Mouse (Mus musculus) layer of hippocampus, adult 8-10 months (tissue): ENCODE results near the gene Wdr48. TPM values are rescaled to one million over a fixed set of nuclear protein-coding genes. Genes with fewer than 3 reads are reported as not detected.

ENCODE experiments used
- DNase-seq, 2 experiments: peaks; one replicate each; pipeline ENCODE4 v3.0.0; 2022; ENCODE audit warnings: low spot score in 2 of 2
- total RNA-seq, 4 experiments: library from RNA; stranded (reverse); gene quantifications; 2 replicates each; pipeline ENCODE4 v1.2.4; 2022

The Wdr48 gene
- total RNA-seq, result 10 to 100 TPM; 64.3 to 81.2 (median 74.6) TPM

- peak; percentile 97 to 98 for DNase-seq
Measured at GRCm38 (mm10) chr9:119894339-119895009, at the start of gene Wdr48. Gene Wdr48 (plus strand): TSS chr9:119894878.

DNA sequence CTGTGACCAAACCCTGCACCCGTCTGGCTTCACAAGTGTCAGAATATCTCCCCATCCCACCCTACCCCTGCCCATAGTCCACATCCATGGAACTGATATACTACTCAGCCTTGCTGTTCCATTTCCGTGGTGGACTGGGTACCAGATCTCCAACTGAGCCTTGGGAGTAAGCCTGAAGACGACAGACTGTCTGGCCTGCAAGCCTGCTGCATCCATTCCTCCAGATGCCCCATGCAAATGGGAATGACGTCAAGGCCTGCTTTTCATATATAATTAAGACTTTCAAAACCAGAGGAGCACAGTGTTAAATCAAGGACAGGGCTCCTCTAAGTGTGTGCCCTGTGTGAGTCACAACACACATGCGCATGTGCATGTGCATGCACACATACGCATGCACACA, 47.5 kb upstream of the Wdr48 start:
- DNase-seq, result no peak

DNA sequence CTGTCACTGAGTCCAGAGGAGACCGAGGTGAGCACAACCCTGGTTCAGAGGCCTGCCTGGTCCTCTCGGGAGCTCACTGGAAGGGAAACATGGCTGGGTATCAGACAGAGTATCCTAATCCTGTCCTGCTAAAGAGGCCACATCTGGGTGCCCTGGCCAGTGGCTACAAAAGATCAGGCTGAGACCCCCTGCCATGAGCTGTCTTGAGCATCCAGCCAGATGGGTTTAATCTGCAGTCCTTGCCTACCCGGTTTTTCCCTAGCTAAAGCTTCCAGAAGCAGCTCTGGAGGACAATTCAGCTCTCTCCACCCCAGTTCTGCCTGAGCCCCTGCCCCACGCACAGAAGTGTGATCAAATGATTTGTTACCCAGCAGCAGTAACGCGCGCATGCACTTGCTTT, 46.0 kb upstream of the Wdr48 start:
- DNase-seq, result no peak

DNA sequence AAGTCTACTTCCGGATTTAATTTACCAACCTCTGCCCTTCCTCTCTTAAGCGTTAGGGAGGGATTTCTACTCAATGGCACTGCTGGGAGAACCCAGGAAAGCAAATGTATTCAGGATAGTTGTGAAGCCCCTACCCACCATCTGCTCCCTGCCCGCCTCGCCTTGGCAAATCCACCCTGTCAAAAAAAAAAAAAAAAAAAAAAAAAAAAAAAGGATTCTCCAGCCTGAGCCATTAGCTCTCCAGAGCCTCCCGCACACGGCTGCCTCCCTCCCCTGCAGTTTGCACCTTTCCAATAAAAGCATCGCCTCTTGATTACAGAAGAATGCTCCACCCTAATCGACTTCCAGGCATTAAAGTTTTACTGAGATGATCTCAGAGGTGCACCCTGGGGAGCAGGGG, 45.5 kb upstream of the Wdr48 start:
- no peak for DNase-seq

GRCm38 (mm10) chr9:119852347-119853030, 42.2 kb upstream of the Wdr48 start:
- peak; percentile 22 to 23 for DNase-seq

GRCm38 (mm10) chr9:119853071-119853846, 41.4 kb upstream of the Wdr48 start:
- no peak for DNase-seq

GRCm38 (mm10) chr9:119854170-119854569, 40.5 kb upstream of the Wdr48 start:
- DNase-seq, result no peak

DNA sequence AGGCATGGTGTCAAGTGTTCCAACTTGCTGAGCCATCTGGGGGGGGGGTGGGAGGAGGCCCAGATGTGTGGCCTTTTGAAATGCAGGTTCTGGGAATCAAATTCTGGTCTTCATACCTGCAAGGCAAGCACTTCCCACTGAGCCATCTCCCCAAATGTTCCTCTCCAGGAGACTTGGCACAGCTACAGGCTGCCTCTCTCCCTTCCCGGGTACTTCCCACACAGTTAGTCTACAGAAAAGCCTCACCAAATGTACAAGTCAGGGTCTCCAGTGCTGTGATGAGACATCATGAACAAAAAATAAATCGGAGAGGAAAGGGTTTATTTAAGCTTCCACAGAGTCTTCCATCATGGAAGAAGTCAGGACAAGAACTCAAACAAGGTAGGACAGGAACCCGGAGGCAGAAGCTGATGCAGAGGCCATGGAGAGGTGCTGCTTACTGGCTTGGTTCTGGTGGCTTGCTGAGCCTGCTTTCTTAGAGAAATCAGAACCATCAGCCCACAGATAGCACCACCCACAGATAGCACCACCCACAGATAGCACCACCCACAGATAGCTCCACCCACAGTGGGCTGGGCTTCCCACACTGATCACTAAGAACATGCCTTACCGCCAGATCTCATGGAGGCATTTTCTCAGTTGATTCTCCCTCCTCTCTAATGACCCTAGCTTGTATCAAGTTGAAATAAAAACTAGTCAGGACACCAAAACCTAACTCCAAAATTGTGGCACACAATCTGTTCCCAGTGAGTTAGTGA, 7.4 kb upstream of the Wdr48 start:
- DNase-seq, result no peak

- DNase-seq, result no peak
Measured at GRCm38 (mm10) chr9:119888843-119889246, 5.8 kb upstream of the Wdr48 start.

GRCm38 (mm10) chr9:119889446-119889845, 5.2 kb upstream of the Wdr48 start:
- no peak for DNase-seq

- no peak for DNase-seq
Measured at GRCm38 (mm10) chr9:119890692-119891091, 4.0 kb upstream of the Wdr48 start.

DNA sequence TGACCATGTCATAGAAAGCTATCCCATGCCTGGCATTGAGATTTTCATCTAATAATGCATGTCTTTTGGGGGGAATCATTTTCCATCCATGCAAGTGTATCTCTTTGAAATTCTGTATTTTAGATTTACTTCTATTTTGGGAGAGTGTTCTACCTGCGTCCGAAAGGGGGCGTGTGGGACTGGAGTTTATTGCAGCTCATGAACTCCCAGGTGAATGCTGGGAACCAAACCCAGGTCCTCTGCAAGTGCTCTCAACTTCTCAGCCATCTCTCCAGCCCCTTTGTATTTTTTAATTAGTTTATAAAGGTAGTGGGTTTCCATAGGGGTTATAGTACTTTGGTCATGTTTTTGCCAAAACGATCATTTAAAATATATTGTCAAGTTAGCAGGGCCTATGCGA, 797 bp upstream of the Wdr48 start:
- DNase-seq, result no peak

GRCm38 (mm10) chr9:119895040-119895721, 503 bp downstream of the Wdr48 start:
- peak in 1 of 2 experiments; percentile 22 for DNase-seq

DNA sequence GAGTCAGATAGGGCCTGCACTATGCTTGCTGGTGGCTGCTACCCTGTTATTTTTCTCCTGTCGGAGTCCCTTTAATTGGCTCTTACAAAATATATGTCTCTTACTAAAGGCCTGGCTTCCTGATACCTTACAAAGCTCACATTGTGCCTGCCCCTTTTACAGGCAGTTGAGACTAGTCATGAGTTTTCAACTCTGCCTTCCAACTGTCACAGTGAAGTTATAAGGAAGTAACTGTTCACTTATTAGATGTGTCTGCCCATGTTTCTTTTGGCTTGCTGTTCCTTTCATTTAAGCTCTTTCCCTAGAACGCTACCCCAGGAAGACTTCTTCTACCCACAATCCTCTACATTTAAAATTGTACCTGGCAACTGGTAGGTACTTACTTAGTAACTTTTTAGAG, 4.8 kb downstream of the Wdr48 start:
- DNase-seq, result no peak

DNA sequence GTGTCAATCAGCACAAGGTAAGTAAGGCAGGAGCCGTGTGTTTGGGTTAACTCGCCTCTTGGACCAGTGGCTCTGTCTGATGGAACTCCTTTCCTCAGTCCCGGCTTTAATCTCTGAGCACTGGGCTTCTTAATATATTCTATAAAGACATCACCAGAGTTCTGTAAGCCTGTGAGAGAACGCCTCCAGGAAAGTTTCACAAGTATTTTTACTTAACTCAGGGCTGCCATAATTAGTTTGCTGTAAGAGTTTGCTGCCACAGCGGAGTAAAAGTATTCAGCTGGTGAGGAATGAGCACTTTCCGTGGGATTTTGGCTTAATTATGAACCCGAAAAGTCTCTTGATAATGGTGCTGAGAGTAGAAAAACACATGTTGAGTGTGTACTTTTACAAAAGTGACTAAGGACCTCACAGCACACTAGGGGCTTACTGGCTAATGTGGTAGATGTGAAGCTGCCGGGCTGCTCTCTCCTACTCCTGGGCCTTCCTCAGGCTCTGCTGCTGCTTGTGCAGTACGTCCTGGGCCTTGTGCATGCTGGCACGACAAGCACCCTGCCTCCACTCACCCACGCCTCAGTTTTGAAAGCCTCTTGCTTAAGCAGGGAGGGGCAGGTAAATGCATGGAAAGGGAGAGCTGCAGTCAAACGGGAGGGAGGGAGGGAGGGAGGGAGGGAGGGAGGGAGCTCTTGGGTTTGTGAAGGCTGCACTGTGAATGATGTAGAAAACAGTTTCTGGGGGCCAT, 7.9 kb downstream of the Wdr48 start:
- DNase-seq, result no peak

GRCm38 (mm10) chr9:119908708-119909107, 14.0 kb downstream of the Wdr48 start:
- DNase-seq, result no peak

DNA sequence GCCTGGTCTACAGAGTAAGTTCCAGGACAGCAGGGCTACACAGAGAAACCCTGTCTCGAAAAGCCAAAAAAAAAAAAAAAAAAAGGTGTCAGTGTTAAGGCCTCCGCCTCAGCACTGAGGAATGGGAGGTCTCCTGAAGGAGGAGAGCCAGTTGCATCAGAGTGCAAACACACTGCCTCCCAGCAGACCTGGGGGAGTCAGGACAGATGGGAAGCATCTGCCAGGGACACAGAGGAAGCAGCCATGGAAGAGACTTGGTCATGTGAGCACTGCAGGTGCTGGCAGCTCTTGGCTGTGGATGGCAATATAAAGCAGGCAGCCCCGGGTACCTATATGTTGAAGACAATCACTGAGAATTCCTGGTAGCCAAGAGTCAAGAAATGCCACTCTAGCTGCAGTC, 15.3 kb downstream of the Wdr48 start:
- DNase-seq, result no peak

- DNase-seq, result no peak
Measured at GRCm38 (mm10) chr9:119913087-119913838, 18.6 kb downstream of the Wdr48 start.

DNA sequence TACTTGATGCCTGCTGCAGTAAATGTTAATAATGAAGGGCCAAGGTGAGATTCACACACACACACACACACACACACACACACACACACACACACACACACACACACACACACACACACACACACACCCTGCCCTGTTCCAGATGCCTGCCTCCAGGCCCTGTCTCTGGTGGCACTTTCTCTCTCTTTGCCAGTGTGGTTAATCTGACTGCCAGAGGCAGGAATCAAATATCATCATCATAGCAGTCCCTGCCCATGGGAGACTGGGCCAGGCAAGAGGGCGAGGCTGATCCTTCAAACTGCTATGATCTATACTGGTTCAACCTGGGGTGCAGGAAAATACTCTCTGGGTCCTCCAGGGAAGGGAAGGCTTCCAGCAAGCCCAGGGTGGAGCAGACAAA, 25.2 kb downstream of the Wdr48 start:
- no peak for DNase-seq

DNA sequence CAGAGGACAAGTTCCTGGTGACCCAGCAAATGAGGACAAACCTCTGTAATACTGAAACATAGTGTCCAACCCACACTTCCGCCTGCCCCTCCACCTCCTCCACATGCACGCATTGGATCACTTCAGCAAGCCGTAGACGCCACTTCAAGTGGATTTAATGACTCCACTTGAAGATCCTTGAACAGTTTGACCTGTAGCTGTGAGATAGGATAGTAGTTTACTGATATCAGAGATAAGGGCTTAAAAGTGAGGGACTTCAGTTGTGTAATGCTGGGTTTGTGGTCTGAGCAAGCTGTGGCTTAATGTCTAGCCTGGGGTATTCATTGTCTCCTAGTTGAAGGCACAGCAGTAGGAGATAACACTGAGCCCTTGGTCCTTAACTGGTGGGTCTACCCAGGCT, 28.8 kb downstream of the Wdr48 start:
- no peak for DNase-seq
